In genomic region chr16:58751314-58751713, GRCm38 (mm10) we compare ENCODE assay signal across 12 mouse cellular contexts. TPM values are rescaled to one million over a fixed set of nuclear protein-coding genes. Genes with fewer than 3 reads are reported as not detected.
DNase-seq lines count a peak whose midpoint lies in the region; ATAC-seq and TF ChIP-seq lines count a peak whose summit lies in the region.
"Had no signal": no experiment of that assay in that cellular context is flagged by ENCODE, and none has a peak within 500 bp of the region (broad histone marks: within the 10 kb centered on the region; RNA-seq: fewer than 3 reads in every experiment).

No protein-coding gene starts in this region.

- TF ChIP-seq POLR2A in cortical plate, adult 2 months (IDR thresholded peaks at IDR 0.05; ENCODE audit: extremely low read depth, insufficient read depth, low read length): no peak

- no peak overlapping the region for H3K4me2 ChIP-seq in embryonic facial prominence, embryonic 14.5 days (ENCODE audit: low read depth, low read length)
- no peak overlapping the region for H3K4me2 ChIP-seq in liver, embryonic 13.5 days
- no peak overlapping the region for H3K4me2 ChIP-seq in hindbrain, embryonic 14.5 days (replicated peaks)
- H3K4me2 ChIP-seq: limb, embryonic 13.5 days; neural tube, embryonic 12.5 days; stomach, embryonic 15.5 days had no signal

- no peak overlapping the region for H3K9ac ChIP-seq in embryonic facial prominence, embryonic 14.5 days (ENCODE audit: low read depth, low read length)
- no peak overlapping the region for H3K9ac ChIP-seq in liver, embryonic 13.5 days
- H3K9ac ChIP-seq in hindbrain, embryonic 14.5 days: no peak overlapping the region
- H3K9ac ChIP-seq: limb, embryonic 13.5 days; neural tube, embryonic 12.5 days; stomach, embryonic 15.5 days had no signal

- peak; percentile 10 for DNase-seq in embryonic facial prominence, embryonic 14.5 days (ENCODE audit: low spot score)
- DNase-seq in embryonic facial prominence, embryonic 10.5 days (ENCODE audit: low spot score): no peak
- no peak for DNase-seq in liver, embryonic 13.5 days
- no peak for DNase-seq in liver
- peak; percentile 34 for DNase-seq in retina, embryonic 14.5 days (ENCODE audit: low spot score)
- no peak for DNase-seq in B cell, adult 2 months
- DNase-seq in hindbrain, embryonic 14.5 days (ENCODE audit: low spot score): no peak

- WGBS in embryonic facial prominence, embryonic 14.5 days: 16% methylated on average over 1 of the region's 1 CpGs
- WGBS in embryonic facial prominence, embryonic 10.5 days: 45% methylated on average over 1 of the region's 1 CpGs
- 24% methylated on average over 1 of the region's 1 CpGs for WGBS in liver, embryonic 13.5 days (ENCODE audit: insufficient replicate concordance)
- WGBS in hindbrain, embryonic 14.5 days: 28% methylated on average over 1 of the region's 1 CpGs

- no peaks in the 10 kb centered on the region for H3K9me3 ChIP-seq in embryonic facial prominence, embryonic 14.5 days (ENCODE audit: control insufficient read depth, low read length)
- no peaks in the 10 kb centered on the region for H3K9me3 ChIP-seq in embryonic facial prominence, embryonic 10.5 days
- no peaks in the 10 kb centered on the region for H3K9me3 ChIP-seq in liver, embryonic 13.5 days (replicated peaks)
- H3K9me3 ChIP-seq in hindbrain, embryonic 14.5 days (ENCODE audit: control insufficient read depth, low read length): no peaks in the 10 kb centered on the region
- H3K9me3 ChIP-seq: limb, embryonic 13.5 days; neural tube, embryonic 12.5 days; stomach, embryonic 15.5 days had no signal

- no peak for ATAC-seq in embryonic facial prominence, embryonic 14.5 days (ENCODE audit: low read depth)
- 0 out of 2 replicates have a peak, but pooled peaks have one; percentile 26 for ATAC-seq in liver, embryonic 13.5 days (ENCODE audit: low read depth)
- ATAC-seq in hindbrain, embryonic 14.5 days (ENCODE audit: low FRiP score): no peak
- ATAC-seq: hindbrain, embryonic 16.5 days had no signal

- H3K4me1 ChIP-seq in embryonic facial prominence, embryonic 14.5 days (ENCODE audit: control insufficient read depth, insufficient read depth, low read length): no peaks in the 10 kb centered on the region
- H3K4me1 ChIP-seq in embryonic facial prominence, embryonic 10.5 days: no peaks in the 10 kb centered on the region
- H3K4me1 ChIP-seq in liver, embryonic 13.5 days (replicated peaks): peaks cover 8% of the 10 kb centered on the region
- no peaks in the 10 kb centered on the region for H3K4me1 ChIP-seq in cortical plate, adult 2 months (ENCODE audit: control insufficient read depth, insufficient read depth, low read length)
- H3K4me1 ChIP-seq in hindbrain, embryonic 14.5 days (replicated peaks; ENCODE audit: control insufficient read depth, insufficient read depth, low read length): no peaks in the 10 kb centered on the region
- H3K4me1 ChIP-seq: limb, embryonic 13.5 days; neural tube, embryonic 12.5 days; stomach, embryonic 15.5 days had no signal

- TF ChIP-seq CTCF in cortical plate, adult 2 months (IDR thresholded peaks at IDR 0.05; ENCODE audit: extremely low read depth, insufficient read depth, low read length): peak; percentile 24; the same call in 1 of the 2 replicates

- no peaks in the 10 kb centered on the region for H3K27me3 ChIP-seq in embryonic facial prominence, embryonic 14.5 days (replicated peaks; ENCODE audit: control insufficient read depth, insufficient read depth, low read length)
- no peaks in the 10 kb centered on the region for H3K27me3 ChIP-seq in embryonic facial prominence, embryonic 10.5 days (replicated peaks; ENCODE audit: low read depth, poor library complexity, severe bottlenecking)
- H3K27me3 ChIP-seq in liver, embryonic 13.5 days: no peaks in the 10 kb centered on the region
- H3K27me3 ChIP-seq in hindbrain, embryonic 14.5 days (ENCODE audit: control insufficient read depth, insufficient read depth, low read length): no peaks in the 10 kb centered on the region
- H3K27me3 ChIP-seq: limb, embryonic 13.5 days; neural tube, embryonic 12.5 days; stomach, embryonic 15.5 days had no signal

- H3K36me3 ChIP-seq in embryonic facial prominence, embryonic 14.5 days (ENCODE audit: control insufficient read depth, insufficient read depth, low read length): no peaks in the 10 kb centered on the region
- H3K36me3 ChIP-seq in embryonic facial prominence, embryonic 10.5 days (replicated peaks): no peaks in the 10 kb centered on the region
- no peaks in the 10 kb centered on the region for H3K36me3 ChIP-seq in liver, embryonic 13.5 days
- H3K36me3 ChIP-seq in hindbrain, embryonic 14.5 days (replicated peaks; ENCODE audit: control insufficient read depth, insufficient read depth): no peaks in the 10 kb centered on the region
- H3K36me3 ChIP-seq: limb, embryonic 13.5 days; neural tube, embryonic 12.5 days; stomach, embryonic 15.5 days had no signal

- no peak overlapping the region for H3K4me3 ChIP-seq in embryonic facial prominence, embryonic 14.5 days (ENCODE audit: low read depth, low read length)
- no peak overlapping the region for H3K4me3 ChIP-seq in embryonic facial prominence, embryonic 10.5 days
- H3K4me3 ChIP-seq in liver, embryonic 13.5 days (replicated peaks): no peak overlapping the region
- H3K4me3 ChIP-seq in cortical plate, adult 2 months (ENCODE audit: insufficient read depth, low read length): no peak overlapping the region
- no peak overlapping the region for H3K4me3 ChIP-seq in hindbrain, embryonic 14.5 days (replicated peaks; ENCODE audit: low read length)
- H3K4me3 ChIP-seq: limb, embryonic 13.5 days; neural tube, embryonic 12.5 days; stomach, embryonic 15.5 days had no signal

- H3K27ac ChIP-seq in embryonic facial prominence, embryonic 14.5 days (replicated peaks; ENCODE audit: low read depth, low read length): no peak overlapping the region
- no peak overlapping the region for H3K27ac ChIP-seq in embryonic facial prominence, embryonic 10.5 days (replicated peaks)
- no peak overlapping the region for H3K27ac ChIP-seq in liver, embryonic 13.5 days
- no peak overlapping the region for H3K27ac ChIP-seq in cortical plate, adult 2 months (ENCODE audit: insufficient read depth, low read length)
- no peak overlapping the region for H3K27ac ChIP-seq in hindbrain, embryonic 14.5 days
- H3K27ac ChIP-seq: limb, embryonic 13.5 days; neural tube, embryonic 12.5 days; stomach, embryonic 15.5 days had no signal

RNA-seq across cellular contexts. Expression of gene Olfr172, which starts 11.7 kb away (rescaled TPM):
- polyA plus RNA-seq in embryonic facial prominence, embryonic 14.5 days (2014; fragmentation: Nextera tagmentation; extraction: Ambion mirVana): not detected in 2 replicates
- polyA plus RNA-seq in embryonic facial prominence, embryonic 10.5 days (2016; fragmentation: Nextera tagmentation; extraction: Ambion mirVana): not detected in 2 replicates
- polyA plus RNA-seq in liver, embryonic 13.5 days (2015; fragmentation: Nextera tagmentation; extraction: Ambion mirVana): not detected in 2 replicates
- polyA plus RNA-seq in cortical plate, adult 2 months (2012; rRNA removed): not detected in 2 replicates
- not detected in 2 replicates for polyA plus RNA-seq in hindbrain, embryonic 14.5 days (2014; fragmentation: Nextera tagmentation; extraction: Ambion mirVana)
- polyA plus RNA-seq: hindbrain, embryonic 16.5 days; limb, embryonic 13.5 days; neural tube, embryonic 12.5 days; stomach, embryonic 15.5 days had no signal

RNA-seq across cellular contexts. Expression of gene Cldnd1, which starts 23.6 kb away (rescaled TPM):
- 134 and 148 TPM in 2 replicates for polyA plus RNA-seq in embryonic facial prominence, embryonic 14.5 days (2014; fragmentation: Nextera tagmentation; extraction: Ambion mirVana)
- 101 and 105 TPM in 2 replicates for polyA plus RNA-seq in embryonic facial prominence, embryonic 10.5 days (2016; fragmentation: Nextera tagmentation; extraction: Ambion mirVana)
- polyA plus RNA-seq in liver, embryonic 13.5 days (2015; fragmentation: Nextera tagmentation; extraction: Ambion mirVana): 32.9 and 41.4 TPM in 2 replicates
- 136 and 139 TPM in 2 replicates for polyA plus RNA-seq in cortical plate, adult 2 months (2012; rRNA removed)
- 152 and 174 TPM in 2 replicates for polyA plus RNA-seq in hindbrain, embryonic 14.5 days (2014; fragmentation: Nextera tagmentation; extraction: Ambion mirVana)

RNA-seq across cellular contexts. Expression of gene Gpr15, which starts 32.4 kb away (rescaled TPM):
- not detected in 2 replicates for polyA plus RNA-seq in embryonic facial prominence, embryonic 14.5 days (2014; fragmentation: Nextera tagmentation; extraction: Ambion mirVana)
- polyA plus RNA-seq in embryonic facial prominence, embryonic 10.5 days (2016; fragmentation: Nextera tagmentation; extraction: Ambion mirVana): not detected in 2 replicates
- 0.06 and 0.16 TPM in 2 replicates for polyA plus RNA-seq in liver, embryonic 13.5 days (2015; fragmentation: Nextera tagmentation; extraction: Ambion mirVana)
- polyA plus RNA-seq in cortical plate, adult 2 months (2012; rRNA removed): not detected in 2 replicates
- not detected in 2 replicates for polyA plus RNA-seq in hindbrain, embryonic 14.5 days (2014; fragmentation: Nextera tagmentation; extraction: Ambion mirVana)
- polyA plus RNA-seq: hindbrain, embryonic 16.5 days; limb, embryonic 13.5 days; neural tube, embryonic 12.5 days had no signal

RNA-seq across cellular contexts. Expression of gene Olfr173, which starts 48.8 kb away (rescaled TPM):
- not detected in 2 replicates for polyA plus RNA-seq in embryonic facial prominence, embryonic 14.5 days (2014; fragmentation: Nextera tagmentation; extraction: Ambion mirVana)
- polyA plus RNA-seq in embryonic facial prominence, embryonic 10.5 days (2016; fragmentation: Nextera tagmentation; extraction: Ambion mirVana): not detected in 2 replicates
- not detected in 2 replicates for polyA plus RNA-seq in liver, embryonic 13.5 days (2015; fragmentation: Nextera tagmentation; extraction: Ambion mirVana)
- polyA plus RNA-seq in cortical plate, adult 2 months (2012; rRNA removed): not detected in 2 replicates
- polyA plus RNA-seq in hindbrain, embryonic 14.5 days (2014; fragmentation: Nextera tagmentation; extraction: Ambion mirVana): not detected in 2 replicates
- polyA plus RNA-seq: hindbrain, embryonic 16.5 days; limb, embryonic 13.5 days; neural tube, embryonic 12.5 days; stomach, embryonic 15.5 days had no signal

Comparison
In these comparisons a context has a peak if more than half of its experiments do, and no peak if none do; other contexts are left out.
1. DNase-seq: peak in embryonic facial prominence, embryonic 14.5 days (single experiment) and retina, embryonic 14.5 days (single experiment); none in embryonic facial prominence, embryonic 10.5 days (single experiment), liver, embryonic 13.5 days (single experiment), liver (single experiment), B cell, adult 2 months (0 of 2) and hindbrain, embryonic 14.5 days (single experiment).